Mouse (Mus musculus) brown adipose tissue, adult 24 weeks (tissue): Measurements from ENCODE around the gene Zfp592. TPM values are rescaled to one million over a fixed set of nuclear protein-coding genes. Genes with fewer than 3 reads are reported as not detected.

Experiments used
- polyA plus RNA-seq: library from polyadenylated mRNA; stranded (reverse); fragments of >200 nt; gene quantifications from 2 replicates; pipeline ENCODE4 v1.2.4, GENCODE M21; 2012; ENCODE audit not compliant: missing spikeins, insufficient read depth, insufficient read length

Gene Zfp592
- polyA plus RNA-seq, 1 experiment = 15.6 TPM

Other genes starting within 250 kb of the Zfp592 start
- 27.3 and 27.9 TPM in 2 replicates for gene Iqgap1, start 167.7 kb upstream of the Zfp592 start, polyA plus RNA-seq
- gene Zscan2, start 132.8 kb upstream of the Zfp592 start, polyA plus RNA-seq = 1.5 TPM in 1 of 2 replicates, not detected in the other
- gene Wdr73, start 92.4 kb upstream of the Zfp592 start, polyA plus RNA-seq = 10.4 and 19.3 TPM in 2 replicates
- 7.3 and 9.1 TPM in 2 replicates for gene Nmb, start 88.6 kb upstream of the Zfp592 start, polyA plus RNA-seq
- gene Sec11a, start 45.9 kb upstream of the Zfp592 start, polyA plus RNA-seq = 61.2 and 77.2 TPM in 2 replicates
- 0.83 and 1.5 TPM in 2 replicates for gene Alpk3, start 63.9 kb downstream of the Zfp592 start, polyA plus RNA-seq
- not detected in 2 replicates for gene Slc28a1, start 121.1 kb downstream of the Zfp592 start, polyA plus RNA-seq
- gene Pde8a, start 219.9 kb downstream of the Zfp592 start, polyA plus RNA-seq = 24.0 and 39.6 TPM in 2 replicates